Mouse (Mus musculus) heart, embryonic 13.5 days (tissue): Measurements from ENCODE around the gene Mphosph9. TPM values are rescaled to one million over a fixed set of nuclear protein-coding genes. Genes with fewer than 3 reads are reported as not detected.
"Not testable (repeated sequence)": the region's sequence is repeated elsewhere in the genome, so short reads cannot be mapped to it uniquely, and the experiment has no call there.

Source experiments
- ATAC-seq: fragments of 200-750 bp; cut with Nextera tagmentation; 2 replicates; pipeline ENCODE4 v1.8.0; 2017; ENCODE audit warnings: moderate TSS enrichment; ENCODE audit not compliant: insufficient number of reproducible peaks, low FRiP score, low TSS enrichment; ENCODE audit errors: extremely low read depth
- H3K27ac ChIP-seq: fragments of 300-500 bp; sonication (generic); replicated peaks from 2 replicates; pipeline ENCODE4 v1.5.1; 2015; ENCODE audit warnings: moderate library complexity, mild to moderate bottlenecking, inconsistent platforms
- H3K27me3 ChIP-seq: fragments of 300-500 bp; sonication (generic); replicated peaks from 2 replicates; pipeline ENCODE4 v1.6.1; 2015; ENCODE audit warnings: mild to moderate bottlenecking, inconsistent platforms
- H3K36me3 ChIP-seq: fragments of 300-500 bp; sonication (generic); 2 replicates; pipeline ENCODE4 v1.6.1; 2015; ENCODE audit warnings: mild to moderate bottlenecking, inconsistent platforms
- H3K4me1 ChIP-seq: fragments of 300-500 bp; sonication (generic); 2 replicates; pipeline ENCODE4 v1.6.1; 2015; ENCODE audit warnings: inconsistent platforms
- H3K4me2 ChIP-seq: fragments of 300-500 bp; sonication (generic); 2 replicates; pipeline ENCODE4 v1.6.1; 2015; ENCODE audit warnings: inconsistent platforms, mild to moderate bottlenecking, moderate library complexity
- H3K4me3 ChIP-seq: fragments of 300-500 bp; sonication (generic); 2 replicates; pipeline ENCODE4 v1.5.1; 2015; ENCODE audit warnings: moderate library complexity, mild to moderate bottlenecking, inconsistent platforms
- H3K9ac ChIP-seq: fragments of 300-500 bp; sonication (generic); 2 replicates; pipeline ENCODE4 v1.6.1; 2015; ENCODE audit warnings: inconsistent platforms, mild to moderate bottlenecking, moderate library complexity
- H3K9me3 ChIP-seq: fragments of 300-500 bp; sonication (generic); 2 replicates; pipeline ENCODE4 v1.6.1; 2016; ENCODE audit warnings: inconsistent platforms
- WGBS: fragments of 180-500 bp; shearing (Covaris S2); methylation state at CpG from one replicate; pipeline ENCODE4 v1.1.7; 2015; ENCODE audit warnings: mixed read lengths; 5-methylcytosine and 5-hydroxymethylcytosine counted together
- polyA plus RNA-seq: library from polyadenylated mRNA; unstranded; fragments of >200 nt; fragmentation: Nextera tagmentation; extraction: Ambion mirVana; gene quantifications from 2 replicates; pipeline ENCODE4 v1.2.1, GENCODE M21; 2015

Mphosph9 gene
- 10.2 and 13.6 TPM in 2 replicates for polyA plus RNA-seq

- peak within 1 kb of the TSS; percentile 96 for H3K4me2 ChIP-seq
- peak within 1 kb of the TSS; percentile 78 for H3K4me3 ChIP-seq
- H3K9ac ChIP-seq, result peak within 1 kb of the TSS; percentile 90
- peak within 1 kb of the TSS; percentile 93 for H3K27ac ChIP-seq
- no peaks in the 10 kb centered on the region for H3K27me3 ChIP-seq
- H3K4me1 ChIP-seq, result peaks cover 21% of the 10 kb centered on the region
- peak; percentile 97 for ATAC-seq
- WGBS, result under 1% methylated on average over 72 of the region's 72 CpGs
- H3K36me3 ChIP-seq, result peaks cover 21% of the 10 kb centered on the region
- no peaks in the 10 kb centered on the region for H3K9me3 ChIP-seq
Measured at GRCm38 (mm10) chr5:124327510-124328364, at the start of gene Mphosph9, which contains the start of gene 2810006K23Rik. TSS of gene Mphosph9 (minus strand) at chr5:124327972. TSS of gene 2810006K23Rik (plus strand) at chr5:124328089.

- Histone ChIP-seq H3K4me3 (no peak overlapping the region), H3K9me3 (no peaks in the 10 kb centered on the region), H3K9ac (no peak overlapping the region), H3K4me2 (no peak overlapping the region), H3K27me3 (no peaks in the 10 kb centered on the region), H3K27ac (no peak overlapping the region), H3K4me1 (no peaks in the 10 kb centered on the region), H3K36me3 (peaks cover 95% of the 10 kb centered on the region)
- 88% methylated on average over 4 of the region's 4 CpGs for WGBS
- no peak for ATAC-seq
Measured at GRCm38 (mm10) chr5:124377149-124377548, 49.4 kb upstream of the Mphosph9 start.

- Histone ChIP-seq H3K4me3 (no peak overlapping the region), H3K9me3 (no peaks in the 10 kb centered on the region), H3K36me3 (peaks cover 95% of the 10 kb centered on the region), H3K4me2 (no peak overlapping the region), H3K4me1 (no peaks in the 10 kb centered on the region), H3K27ac (no peak overlapping the region), H3K9ac (no peak overlapping the region), H3K27me3 (no peaks in the 10 kb centered on the region)
- WGBS, result 87% methylated on average over 1 of the region's 1 CpGs
- no peak for ATAC-seq
Measured at GRCm38 (mm10) chr5:124376401-124376800, 48.6 kb upstream of the Mphosph9 start.

- Histone ChIP-seq H3K36me3 (peaks cover 95% of the 10 kb centered on the region), H3K4me1 (no peaks in the 10 kb centered on the region), H3K27me3 (no peaks in the 10 kb centered on the region), H3K9me3 (no peaks in the 10 kb centered on the region), H3K27ac (no peak overlapping the region), H3K9ac (no peak overlapping the region), H3K4me2 (no peak overlapping the region), H3K4me3 (no peak overlapping the region)
- ATAC-seq, result no peak
- WGBS, result 93% methylated on average over 7 of the region's 7 CpGs
Measured at GRCm38 (mm10) chr5:124374298-124374697, 46.5 kb upstream of the Mphosph9 start.

- ATAC-seq, result no peak
- H3K4me3 ChIP-seq, result no peak overlapping the region
- no peak overlapping the region for H3K4me2 ChIP-seq
- no peaks in the 10 kb centered on the region for H3K4me1 ChIP-seq
- H3K36me3 ChIP-seq, result peaks cover 48% of the 10 kb centered on the region
- no peaks in the 10 kb centered on the region for H3K9me3 ChIP-seq
- H3K27me3 ChIP-seq, result no peaks in the 10 kb centered on the region
- no peak overlapping the region for H3K27ac ChIP-seq
- WGBS, result 73% methylated on average over 3 of the region's 3 CpGs
- no peak overlapping the region for H3K9ac ChIP-seq
Measured at GRCm38 (mm10) chr5:124366721-124367120, 38.9 kb upstream of the Mphosph9 start.

GRCm38 (mm10) chr5:124365754-124366153 lies 38.0 kb upstream of the Mphosph9 start:
- Histone ChIP-seq H3K9me3 (no peaks in the 10 kb centered on the region), H3K4me2 (no peak overlapping the region), H3K9ac (no peak overlapping the region), H3K36me3 (peaks cover 39% of the 10 kb centered on the region), H3K27me3 (no peaks in the 10 kb centered on the region), H3K4me3 (no peak overlapping the region), H3K27ac (no peak overlapping the region), H3K4me1 (no peaks in the 10 kb centered on the region)
- ATAC-seq, result no peak
- 83% methylated on average over 2 of the region's 2 CpGs for WGBS

GRCm38 (mm10) chr5:124364173-124364918 lies 36.6 kb upstream of the Mphosph9 start:
- no peak for ATAC-seq
- H3K27ac ChIP-seq, result no peak overlapping the region
- 85% methylated on average over 6 of the region's 6 CpGs for WGBS
- no peak overlapping the region for H3K4me2 ChIP-seq
- no peak overlapping the region for H3K4me3 ChIP-seq
- no peaks in the 10 kb centered on the region for H3K4me1 ChIP-seq
- H3K27me3 ChIP-seq, result no peaks in the 10 kb centered on the region
- H3K36me3 ChIP-seq, result peaks cover 25% of the 10 kb centered on the region
- H3K9me3 ChIP-seq, result no peaks in the 10 kb centered on the region
- H3K9ac ChIP-seq, result no peak overlapping the region

GRCm38 (mm10) chr5:124362982-124363381 lies 35.2 kb upstream of the Mphosph9 start, which contains the start of gene Cdk2ap1:
TSS of gene Cdk2ap1 (minus strand) at chr5:124363082.
- 86% methylated on average over 5 of the region's 5 CpGs for WGBS

GRCm38 (mm10) chr5:124359641-124360040 lies 31.9 kb upstream of the Mphosph9 start:
- 0 out of 2 replicates have a peak, but pooled peaks cover 3% of the 10 kb centered on the region for H3K4me1 ChIP-seq
- H3K27ac ChIP-seq, result no peak overlapping the region
- 78% methylated on average over 2 of the region's 2 CpGs for WGBS
- no peak overlapping the region for H3K4me2 ChIP-seq
- H3K9ac ChIP-seq, result no peak overlapping the region
- H3K36me3 ChIP-seq, result peaks cover 5% of the 10 kb centered on the region
- H3K9me3 ChIP-seq, result no peaks in the 10 kb centered on the region
- no peaks in the 10 kb centered on the region for H3K27me3 ChIP-seq
- H3K4me3 ChIP-seq, result no peak overlapping the region
- ATAC-seq, result no peak

More at GRCm38 (mm10) chr5:124362982-124363381, 35.2 kb upstream of the Mphosph9 start, which contains the start of gene Cdk2ap1:
- not testable (repeated sequence) for H3K9ac ChIP-seq, H3K9me3 ChIP-seq, H3K27me3 ChIP-seq, H3K4me3 ChIP-seq, H3K27ac ChIP-seq, H3K4me1 ChIP-seq, H3K4me2 ChIP-seq, ATAC-seq
- peaks cover 14% of the 10 kb centered on the region for H3K36me3 ChIP-seq

- H3K27ac ChIP-seq, result no peak overlapping the region
- no peak overlapping the region for H3K4me2 ChIP-seq
- H3K4me1 ChIP-seq, result peaks cover 7% of the 10 kb centered on the region
- H3K27me3 ChIP-seq, result no peaks in the 10 kb centered on the region
- H3K9ac ChIP-seq, result no peak overlapping the region
- 51% methylated on average over 3 of the region's 3 CpGs for WGBS
- no peaks in the 10 kb centered on the region for H3K36me3 ChIP-seq
- no peak for ATAC-seq
- no peaks in the 10 kb centered on the region for H3K9me3 ChIP-seq
- H3K4me3 ChIP-seq, result no peak overlapping the region
Measured at GRCm38 (mm10) chr5:124356695-124357094, 28.9 kb upstream of the Mphosph9 start.

- H3K9me3 ChIP-seq, result no peaks in the 10 kb centered on the region
- H3K4me3 ChIP-seq, result peak overlapping the region; percentile 71
- peaks cover 19% of the 10 kb centered on the region for H3K4me1 ChIP-seq
- H3K9ac ChIP-seq, result peak overlapping the region; percentile 100
- WGBS, result 7% methylated on average over 12 of the region's 12 CpGs
- no peaks in the 10 kb centered on the region for H3K36me3 ChIP-seq
- peak overlapping the region; percentile 96 for H3K4me2 ChIP-seq
- no peak for ATAC-seq
- no peak overlapping the region for H3K27ac ChIP-seq
- no peaks in the 10 kb centered on the region for H3K27me3 ChIP-seq
Measured at GRCm38 (mm10) chr5:124355425-124355959, 27.7 kb upstream of the Mphosph9 start.
